Mouse (Mus musculus): Measurements from ENCODE around the gene Ralgapa2. TPM values are rescaled to one million over a fixed set of nuclear protein-coding genes. Genes with fewer than 3 reads are reported as not detected.

Gene Ralgapa2
- total and polyA plus RNA-seq, 3 experiments: 5.6 to 10.3 (median 8.9) TPM

- TF ChIP-seq HCFC1 (IDR thresholded peaks at IDR 0.05; ENCODE audit: low read depth, low read length): peak; percentile 45; the same call in 1 of the 2 replicates
- TF ChIP-seq SIN3A (IDR thresholded peaks at IDR 0.05; ENCODE audit: low read length): peak; percentile 70; the same call in 1 of the 2 replicates
- TF ChIP-seq JUND (conservative IDR thresholded peaks at IDR 0.05; ENCODE audit: low read depth, low read length): peak; percentile 68
- TF ChIP-seq TBP (conservative IDR thresholded peaks at IDR 0.05; ENCODE audit: low read depth, low read length): no peak
- TF ChIP-seq RAD21 (IDR thresholded peaks at IDR 0.05; ENCODE audit: low read depth, low read length): no peak; the same call in 1 of the 2 replicates
- TF ChIP-seq CHD1 (IDR thresholded peaks at IDR 0.05; ENCODE audit: low read depth, low read length): 0 out of 2 replicates have a peak, but pooled peaks have one; percentile 38
- 0 out of 2 replicates have a peak, but pooled peaks have one; percentile 35 for TF ChIP-seq CHD2 (IDR thresholded peaks at IDR 0.05; ENCODE audit: low read length)
- peak; percentile 80; the same call in 1 of the 2 replicates for TF ChIP-seq IRF4 (IDR thresholded peaks at IDR 0.05; ENCODE audit: low read depth, low read length)
- no peak for TF ChIP-seq CTCF (conservative IDR thresholded peaks at IDR 0.05 in 1 of 2, IDR thresholded peaks at IDR 0.05 in 1 of 2; ENCODE audit: low read depth in 2 of 2, low read length in 2 of 2)
- TF ChIP-seq ETS1 (conservative IDR thresholded peaks at IDR 0.05; ENCODE audit: low read depth, low read length): peak; percentile 66
- peak; percentile 95 for TF ChIP-seq ZNF384 (IDR thresholded peaks at IDR 0.05; ENCODE audit: low read depth, low read length)
- TF ChIP-seq GABPA (IDR thresholded peaks at IDR 0.05; ENCODE audit: insufficient replicate concordance, low read depth, low read length): no peak
- peak; percentile 85 for TF ChIP-seq MAX (IDR thresholded peaks at IDR 0.05; ENCODE audit: low read length)
- no peak for TF ChIP-seq SMC3 (IDR thresholded peaks at IDR 0.05; ENCODE audit: low read depth, low read length)
- TF ChIP-seq MEF2A (IDR thresholded peaks at IDR 0.05; ENCODE audit: borderline replicate concordance, low read depth, low read length): no peak; the same call in 1 of the 2 replicates
- TF ChIP-seq MXI1 (IDR thresholded peaks at IDR 0.05; ENCODE audit: low read depth, low read length): peak; percentile 41
- no peak for TF ChIP-seq NELFE (IDR thresholded peaks at IDR 0.05; ENCODE audit: low read depth, low read length)
- no peak for TF ChIP-seq PAX5 (IDR thresholded peaks at IDR 0.05; ENCODE audit: low read length)
- peak; percentile 82 for TF ChIP-seq EP300 (IDR thresholded peaks at IDR 0.05; ENCODE audit: low read length)
- peak; percentile 70 for TF ChIP-seq ELF1 (IDR thresholded peaks at IDR 0.05; ENCODE audit: low read depth, low read length)
- peak; percentile 76 for TF ChIP-seq RCOR1 (conservative IDR thresholded peaks at IDR 0.05; ENCODE audit: low read depth, low read length)
- 0 out of 2 replicates have a peak, but pooled peaks have one; percentile 19 for TF ChIP-seq NRF1 (IDR thresholded peaks at IDR 0.05; ENCODE audit: low read depth, low read length)
- TF ChIP-seq MAFK (IDR thresholded peaks at IDR 0.05; ENCODE audit: insufficient replicate concordance, low read length): 0 out of 2 replicates have a peak, but pooled peaks have one; percentile 56
- TF ChIP-seq JUN (IDR thresholded peaks at IDR 0.05; ENCODE audit: insufficient read depth, low read depth, low read length): no peak; the same call in 1 of the 2 replicates
- TF ChIP-seq TCF12 (IDR thresholded peaks at IDR 0.05; ENCODE audit: low read depth, low read length): peak; percentile 65; the same call in 1 of the 2 replicates
- TF ChIP-seq BHLHE40 (IDR thresholded peaks at IDR 0.05; ENCODE audit: low read depth, low read length): peak; percentile 55
- no peak for TF ChIP-seq ZKSCAN1 (IDR thresholded peaks at IDR 0.05; ENCODE audit: borderline replicate concordance, low read depth, low read length)
- no peak for TF ChIP-seq USF2 (conservative IDR thresholded peaks at IDR 0.05; ENCODE audit: low read depth, low read length)
- TF ChIP-seq MYC (IDR thresholded peaks at IDR 0.05; ENCODE audit: low read depth, low read length): peak; percentile 72; the same call in 1 of the 2 replicates
- H3K4me1 ChIP-seq (ENCODE audit: control insufficient read depth in 1 of 2, insufficient read depth in 2 of 2): peaks cover 7 to 42% of the 10 kb centered on the region in 2 experiments
- in situ Hi-C loops (cut with MboI; ENCODE audit: low pct_ligation_motif_present, low pct_unique_long_range_greater_than_20kb, low sequenced_read_pairs) (loop anchor here (25.0 kb wide), 1 partner anchor 264 kb away; no protein-coding TSS in a partner anchor), dilution Hi-C loops (cut with MboI; ENCODE audit: extremely low pct_ligation_motif_present, extremely low pct_unique_long_range_greater_than_20kb, low sequenced_read_pairs) (no loop called here)
- no peaks in the 10 kb centered on the region for H3K79me2 ChIP-seq (replicated peaks; ENCODE audit: control insufficient read depth, extremely low read depth, insufficient read depth, poor library complexity, severe bottlenecking)
- H3K27ac ChIP-seq (ENCODE audit: insufficient read depth, low read depth): no peak overlapping the region
- H3K9me3 ChIP-seq (replicated peaks; ENCODE audit: low read length): peaks cover 28% of the 10 kb centered on the region
- H3K9ac ChIP-seq (ENCODE audit: insufficient read depth, low read depth): peak overlapping the region; percentile 31; the same call in 1 of the 2 replicates
- H3K27me3 ChIP-seq (replicated peaks): no peaks in the 10 kb centered on the region
- H3K36me3 ChIP-seq (replicated peaks in 1 of 2; ENCODE audit: control insufficient read depth in 1 of 2, insufficient read depth in 1 of 2, low read length in 1 of 2): no peaks in the 10 kb centered on the region
- H3K4me3 ChIP-seq (replicated peaks in 1 of 3; ENCODE audit: low read depth in 2 of 3, low read length in 2 of 3, poor library complexity in 1 of 3): no peak overlapping the region
- DNase-seq (ENCODE audit: extremely low read depth): peak; percentile 78
- H3K4me2 ChIP-seq (ENCODE audit: insufficient read depth, low read depth, poor library complexity, severe bottlenecking): peak overlapping the region; percentile 87
Measured at GRCm38 (mm10) chr2:146225818-146226217, 286.3 kb downstream of the Ralgapa2 start.
